Mouse (Mus musculus) cortical plate, adult 2 months (tissue): ENCODE data around the gene Akt1.

Experiments used
- CTCF ChIP-seq: fragments of 200-500 bp; IDR thresholded peaks from 2 replicates; pipeline ENCODE4 v1.5.1; 2011; ENCODE audit warnings: mild to moderate bottlenecking, control low read depth, low read length; ENCODE audit not compliant: insufficient read depth; ENCODE audit errors: extremely low read depth
- POLR2A ChIP-seq: fragments of 200-500 bp; IDR thresholded peaks from 2 replicates; pipeline ENCODE4 v1.6.1; 2011; ENCODE audit warnings: mild to moderate bottlenecking, low read length, control low read depth; ENCODE audit not compliant: insufficient read depth; ENCODE audit errors: extremely low read depth

- TF ChIP-seq POLR2A (no peak), CTCF (peak; percentile 57)
These were observed 56.7 kb downstream of the Akt1 start for GRCm38 (mm10) chr12:112617898-112618380.
